In genomic region chr5:67142622-67143021, GRCm38 (mm10) we compare ENCODE assay signal across 19 mouse cellular contexts. TPM values are rescaled to one million over a fixed set of nuclear protein-coding genes. Genes with fewer than 3 reads are reported as not detected.
"Had no signal": no experiment of that assay in that cellular context is flagged by ENCODE, and none has a peak within 500 bp of the region (broad histone marks: within the 10 kb centered on the region; RNA-seq: fewer than 3 reads in every experiment).

No protein-coding gene starts in this region.

- H3K4me2 ChIP-seq: neural tube, embryonic 13.5 days; neural tube, embryonic 15.5 days; stomach, embryonic 15.5 days had no signal

- H3K36me3 ChIP-seq: neural tube, embryonic 13.5 days; neural tube, embryonic 15.5 days; stomach, embryonic 15.5 days had no signal

- H3K9ac ChIP-seq: neural tube, embryonic 13.5 days; neural tube, embryonic 15.5 days; stomach, embryonic 15.5 days had no signal

- H3K27ac ChIP-seq: neural tube, embryonic 13.5 days; neural tube, embryonic 15.5 days; stomach, embryonic 15.5 days; stomach, postnatal 0 days had no signal

- H3K4me3 ChIP-seq: neural tube, embryonic 13.5 days; neural tube, embryonic 15.5 days; stomach, embryonic 15.5 days had no signal

- H3K9me3 ChIP-seq: neural tube, embryonic 13.5 days; neural tube, embryonic 15.5 days; stomach, embryonic 15.5 days had no signal

- DNase-seq: retina, postnatal 1 day; right cerebral cortex, adult 18-20 months; right cerebral cortex, postnatal 14 days; right cerebral cortex, postnatal 25 days; right cerebral cortex, postnatal 4 days; spleen, adult 18-20 months; thymus, adult 18-20 months; thymus, adult 2 months; thymus, postnatal 14 days; thymus, postnatal 25 days; thymus, postnatal 36 days; thymus, postnatal 4 days had no signal

- H3K4me1 ChIP-seq: stomach, embryonic 15.5 days had no signal

- H3K27me3 ChIP-seq: neural tube, embryonic 15.5 days had no signal

RNA-seq across cellular contexts. Expression of gene Phox2b, which starts 43.5 kb away (rescaled TPM):
- polyA plus RNA-seq: spleen, adult 2 months; testis, adult 2 months; thymus, adult 2 months; thymus, postnatal 0 days had no signal
